Mouse (Mus musculus) thymus, postnatal 25 days (tissue): ENCODE data around the gene Slc5a1.

ENCODE experiments used
- DNase-seq: peaks from one replicate; pipeline ENCODE4 v3.0.0; 2022

Slc5a1 gene

DNA sequence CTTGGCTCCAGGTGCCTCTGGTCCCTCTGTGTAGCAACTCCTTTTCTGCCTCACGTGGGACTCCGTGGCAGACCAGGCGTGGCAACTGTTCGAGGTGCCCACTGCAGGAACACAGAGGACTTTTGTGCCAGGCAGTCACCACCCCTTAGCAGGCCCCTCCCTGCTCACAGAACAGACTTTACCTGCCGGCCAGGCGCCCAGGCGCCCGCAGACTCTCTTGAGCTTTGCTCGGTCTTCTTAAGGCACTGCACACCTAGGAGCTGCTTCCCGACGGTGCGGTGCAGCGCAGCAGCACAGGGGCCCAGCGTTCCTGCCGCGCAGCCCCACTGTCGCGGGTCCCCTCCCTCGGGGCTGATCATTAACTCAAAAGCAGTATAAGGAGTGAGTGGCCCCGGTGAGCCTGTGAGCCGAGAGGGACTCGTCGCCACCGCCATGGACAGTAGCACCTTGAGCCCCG lies at the start of gene Slc5a1:
Gene Slc5a1, plus strand, starts transcription at position 195 of the 457 bp plus-strand sequence.
- DNase-seq = no peak

GRCm38 (mm10) chr5:33056126-33056765 lies 47.8 kb upstream of the Slc5a1 start:
- DNase-seq = no peak

DNA sequence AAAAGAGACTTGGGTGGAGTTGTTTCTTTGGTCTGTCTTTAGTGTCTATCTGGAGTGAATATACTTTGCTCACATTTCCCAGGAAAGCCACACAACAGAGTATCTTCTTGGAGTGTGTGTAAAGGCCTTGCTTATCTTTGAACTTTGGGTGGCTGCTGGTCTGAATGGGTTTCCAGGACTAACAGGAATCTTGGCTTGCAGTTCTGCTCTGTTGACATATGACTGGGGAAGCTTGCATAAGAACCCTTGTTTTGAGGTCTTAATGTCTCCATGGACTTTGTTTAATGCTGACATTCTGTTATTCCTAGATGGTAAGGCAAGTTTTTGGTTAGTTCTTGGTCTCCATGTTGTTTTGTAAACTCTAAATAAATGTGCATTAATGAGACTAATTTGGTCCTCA lies 33.9 kb upstream of the Slc5a1 start:
- no peak for DNase-seq

GRCm38 (mm10) chr5:33076490-33077191 lies 27.4 kb upstream of the Slc5a1 start:
- no peak for DNase-seq

- no peak for DNase-seq
Measured at GRCm38 (mm10) chr5:33082896-33083295, 21.1 kb upstream of the Slc5a1 start.

DNA sequence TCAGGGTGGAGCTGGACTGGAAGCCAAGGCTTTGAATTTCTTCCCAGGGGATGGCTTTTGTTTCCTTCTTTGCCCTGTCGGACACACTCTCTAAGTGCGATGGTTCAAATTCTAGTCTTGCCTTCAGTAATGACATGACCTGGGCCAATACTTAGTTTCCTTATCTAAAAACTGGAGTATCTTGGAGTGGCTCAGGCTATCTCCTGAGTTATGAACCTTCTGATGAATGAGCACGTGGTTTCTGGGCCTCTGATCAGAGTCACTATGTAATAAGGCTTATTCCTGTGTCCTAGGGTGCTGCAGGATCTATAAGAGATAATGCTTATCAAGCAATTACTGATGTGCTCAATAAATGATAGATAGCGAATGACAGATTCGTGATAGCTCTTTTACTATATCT lies 19.4 kb upstream of the Slc5a1 start:
- DNase-seq = no peak

GRCm38 (mm10) chr5:33091342-33091741 lies 12.7 kb upstream of the Slc5a1 start:
- DNase-seq = no peak

GRCm38 (mm10) chr5:33095315-33095714 lies 8.7 kb upstream of the Slc5a1 start:
- DNase-seq = no peak

DNA sequence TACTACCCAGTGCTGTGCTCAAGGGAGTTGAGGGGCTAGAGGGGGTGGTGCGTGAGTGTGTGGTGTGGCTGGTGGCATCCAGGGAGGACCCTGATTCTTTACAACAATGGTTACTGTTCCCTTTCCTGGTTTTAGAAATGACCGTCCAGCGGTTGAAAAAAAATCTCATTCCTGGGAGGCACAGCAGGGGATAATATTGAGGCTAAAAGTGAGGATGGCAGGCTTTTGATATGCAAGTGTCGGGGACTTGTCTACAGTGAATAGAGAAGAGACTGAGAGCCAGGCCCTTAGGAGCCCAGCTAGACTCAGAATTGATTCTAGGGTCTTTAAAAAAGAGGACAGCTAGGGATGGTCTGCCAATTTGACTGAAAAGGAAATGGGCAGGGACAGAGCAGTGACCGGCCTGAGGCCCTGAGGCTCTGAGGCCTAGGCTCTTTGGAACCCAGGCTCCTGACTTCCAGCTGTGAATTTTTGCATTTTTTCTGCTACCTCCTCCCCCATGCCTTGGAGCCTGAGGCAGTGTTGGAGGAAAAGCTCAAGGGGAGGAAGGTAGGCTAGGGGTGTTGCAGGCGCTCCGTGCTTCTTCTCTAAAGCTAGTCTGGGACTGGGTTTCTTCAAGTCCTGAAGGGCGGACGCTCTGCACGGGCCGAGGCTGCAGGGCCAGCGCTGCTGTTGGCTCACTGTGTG lies 1.5 kb upstream of the Slc5a1 start:
- no peak for DNase-seq

DNA sequence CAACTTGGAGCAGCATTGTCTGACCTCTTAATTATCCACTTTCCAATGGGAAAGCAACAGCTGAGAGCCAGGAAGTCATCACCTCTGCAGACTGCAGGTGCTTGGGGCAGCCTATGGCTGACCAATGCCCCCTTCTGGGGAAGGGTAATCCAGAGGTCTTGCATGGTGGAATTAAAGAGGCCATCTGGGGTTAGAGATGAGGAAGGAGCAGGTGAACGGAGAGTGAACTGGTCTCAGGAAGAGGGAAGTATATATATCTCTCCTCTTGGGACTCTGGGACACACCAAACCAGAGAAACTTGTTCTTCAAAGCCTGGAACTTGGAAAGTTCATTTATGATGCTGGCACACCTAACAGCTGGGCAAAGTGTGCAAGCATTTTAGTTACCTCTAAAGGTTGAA lies 857 bp downstream of the Slc5a1 start:
- DNase-seq = no peak

DNA sequence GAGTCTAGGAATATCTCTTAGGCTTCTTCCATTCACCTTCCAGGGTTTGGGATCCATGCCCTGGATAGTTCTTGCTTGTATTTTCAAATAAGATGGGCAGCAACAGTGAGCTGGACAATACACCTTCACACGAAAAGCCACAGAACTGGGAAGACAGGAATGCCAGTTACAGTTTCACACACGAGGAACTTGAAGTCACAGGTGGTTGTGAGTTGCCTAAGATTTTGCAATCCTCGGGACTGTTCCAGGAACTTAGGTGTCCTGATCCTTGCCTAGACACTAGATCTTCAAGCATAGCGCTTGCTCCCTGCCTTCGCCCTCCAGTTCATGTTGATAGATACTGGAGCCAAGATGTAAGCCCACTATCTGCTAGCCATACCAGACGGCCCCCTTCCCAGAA lies 1.6 kb downstream of the Slc5a1 start:
- no peak for DNase-seq

DNA sequence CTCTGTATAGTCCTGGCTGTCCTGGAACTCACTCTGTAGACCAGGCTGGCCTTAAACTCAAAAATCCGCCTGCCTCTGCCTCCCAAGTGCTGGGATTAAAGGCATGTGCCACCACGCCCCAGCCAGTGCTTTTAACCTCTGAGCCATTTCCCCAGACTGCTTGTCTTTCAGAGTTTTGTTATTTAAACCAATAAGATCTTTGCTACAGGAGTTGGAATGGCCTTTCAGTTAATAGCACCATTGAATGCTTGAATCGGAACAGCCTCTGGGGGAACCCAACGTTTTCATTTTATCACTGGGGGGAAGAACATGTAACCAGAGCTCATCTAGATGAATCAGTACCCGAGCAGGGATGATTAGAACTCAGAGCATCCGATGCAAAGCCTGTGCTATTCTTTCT lies 3.0 kb downstream of the Slc5a1 start:
- DNase-seq = no peak

DNA sequence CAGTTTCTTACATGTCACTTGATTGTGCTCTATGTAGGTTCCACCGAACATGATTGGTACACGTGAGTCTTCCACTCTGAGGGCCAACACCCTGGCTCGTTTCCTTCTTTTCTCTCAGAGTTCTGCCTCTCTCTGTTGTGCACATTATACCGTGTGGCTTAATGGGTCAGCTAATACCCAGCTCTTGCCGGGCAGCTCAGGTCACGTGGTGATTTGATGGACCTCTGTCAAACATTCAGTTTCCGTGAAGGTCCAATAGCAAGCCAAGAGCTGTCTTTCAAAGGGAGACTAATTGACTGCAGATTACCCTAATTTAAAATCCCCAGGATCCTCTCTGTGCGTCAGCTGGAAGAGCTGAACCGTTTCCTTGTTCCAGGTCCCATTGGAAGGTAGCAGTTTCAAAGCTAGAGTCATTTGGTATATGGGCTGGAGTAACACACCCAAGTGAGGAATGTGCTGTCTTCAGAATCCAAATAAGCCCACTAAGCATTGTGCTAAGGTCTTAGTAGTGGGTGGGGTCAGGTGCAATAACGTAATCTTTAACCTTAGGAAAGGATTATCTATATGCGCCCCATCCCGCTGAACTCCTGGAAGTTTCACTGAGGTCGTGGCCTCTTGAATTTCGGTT lies 3.9 kb downstream of the Slc5a1 start:
- no peak for DNase-seq

- no peak for DNase-seq
Measured at GRCm38 (mm10) chr5:33121871-33122315, 17.9 kb downstream of the Slc5a1 start.

- DNase-seq = no peak
Measured at GRCm38 (mm10) chr5:33123658-33124057, 19.6 kb downstream of the Slc5a1 start.

GRCm38 (mm10) chr5:33125318-33125717 lies 21.3 kb downstream of the Slc5a1 start:
- DNase-seq = no peak

- DNase-seq = no peak
Measured at GRCm38 (mm10) chr5:33134132-33134531, 30.1 kb downstream of the Slc5a1 start.

- no peak for DNase-seq
Measured at GRCm38 (mm10) chr5:33135611-33136010, 31.6 kb downstream of the Slc5a1 start.

- peak; percentile 21 for DNase-seq
Measured at GRCm38 (mm10) chr5:33142790-33143455, 38.9 kb downstream of the Slc5a1 start.

GRCm38 (mm10) chr5:33144025-33144424 lies 40.0 kb downstream of the Slc5a1 start:
- DNase-seq = peak; percentile 10

DNA sequence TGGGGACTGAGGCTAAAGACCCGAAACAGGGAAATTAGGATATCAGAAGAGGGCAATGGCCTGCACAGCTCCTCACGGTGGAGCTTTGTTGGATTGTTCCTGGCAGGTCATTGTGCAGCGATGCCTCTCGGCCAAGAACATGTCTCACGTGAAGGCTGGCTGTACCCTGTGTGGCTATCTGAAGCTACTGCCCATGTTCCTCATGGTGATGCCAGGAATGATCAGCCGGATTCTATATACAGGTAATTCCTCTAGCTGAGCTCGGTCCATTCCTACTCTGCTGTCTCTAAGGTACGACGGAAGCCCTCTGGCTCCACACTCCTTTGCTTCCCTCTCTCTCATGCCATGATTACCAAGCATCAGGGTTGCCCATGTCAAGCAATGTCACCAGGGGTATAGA lies 42.8 kb downstream of the Slc5a1 start:
- no peak for DNase-seq

DNA sequence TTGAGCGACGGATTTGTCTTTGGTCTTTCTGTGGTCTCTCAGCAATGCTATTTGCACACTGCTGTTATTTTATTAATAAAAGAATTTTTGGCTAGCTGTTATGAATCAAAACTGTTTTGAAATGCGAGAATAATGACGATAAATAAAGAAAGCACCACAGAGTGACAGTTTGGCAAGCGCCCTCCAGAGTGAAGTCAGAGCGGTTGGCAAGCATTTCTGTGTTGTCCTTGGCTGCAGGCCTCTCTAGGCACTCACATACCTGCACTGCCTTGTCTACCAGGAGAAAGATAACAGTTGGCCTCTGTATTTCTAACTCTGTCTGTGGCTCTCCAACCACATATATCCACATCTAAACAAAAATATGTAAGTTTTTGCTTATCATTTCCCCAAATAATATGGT lies 43.7 kb downstream of the Slc5a1 start:
- no peak for DNase-seq

DNA sequence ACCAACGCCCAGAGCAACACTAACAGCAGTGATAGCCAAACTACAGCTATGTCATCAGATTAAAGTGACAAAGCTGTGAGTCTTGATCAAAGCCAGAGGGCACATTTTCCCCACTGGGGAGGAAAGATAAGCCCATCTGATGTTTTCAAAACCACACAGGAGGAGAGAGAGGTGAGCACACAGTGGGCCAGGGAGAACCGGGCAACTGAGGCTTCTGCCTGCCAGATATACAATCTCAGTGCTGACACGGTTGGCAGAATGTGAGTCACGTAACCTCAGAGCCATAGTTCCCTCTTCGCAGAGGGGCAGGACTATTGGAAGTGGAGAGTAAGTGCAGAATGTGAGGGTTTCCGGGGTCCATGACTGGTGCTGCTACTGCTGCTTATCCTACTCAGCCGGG lies 89.5 kb downstream of the Slc5a1 start:
- DNase-seq = no peak
